Mouse (Mus musculus) small intestine, adult 2 months (tissue): ENCODE data around the gene Ptprm. TPM values are rescaled to one million over a fixed set of nuclear protein-coding genes. Genes with fewer than 3 reads are reported as not detected.
A peak's percentile ranks its signal among the peaks of the same experiment; 100 is the strongest.

Experiments
- H3K27ac ChIP-seq: fragments of 200-500 bp; 2 replicates; pipeline ENCODE4 v1.5.1; 2012; ENCODE audit warnings: low read depth, low read length, control low read depth, inconsistent platforms; ENCODE audit not compliant: insufficient read depth
- H3K27me3 ChIP-seq: fragments of 200-500 bp; 2 replicates; pipeline ENCODE4 v1.6.1; 2012; ENCODE audit warnings: mild to moderate bottlenecking, moderate library complexity, low read length, inconsistent platforms; ENCODE audit not compliant: control insufficient read depth, insufficient read depth
- H3K36me3 ChIP-seq: fragments of 200-500 bp; 2 replicates; pipeline ENCODE4 v1.6.1; 2012; ENCODE audit warnings: mild to moderate bottlenecking, low read length, control low read depth, inconsistent platforms; ENCODE audit not compliant: control insufficient read depth, insufficient read depth
- H3K4me1 ChIP-seq: fragments of 200-500 bp; 2 replicates; pipeline ENCODE4 v1.6.1; 2012; ENCODE audit warnings: low read length, inconsistent platforms, mixed read lengths; ENCODE audit not compliant: control insufficient read depth, insufficient read depth, insufficient read length
- H3K4me3 ChIP-seq: fragments of 200-500 bp; 2 replicates; pipeline ENCODE4 v1.5.1; 2012; ENCODE audit warnings: low read depth, mild to moderate bottlenecking, control low read depth, inconsistent platforms, low read length, moderate library complexity
- CTCF ChIP-seq: fragments of 200-500 bp; IDR thresholded peaks from 2 replicates; pipeline ENCODE4 v1.5.1; 2012; ENCODE audit warnings: low read depth, mild to moderate bottlenecking, control low read depth, inconsistent platforms, low read length, moderate library complexity, mixed read lengths; ENCODE audit not compliant: insufficient replicate concordance, insufficient read length; ENCODE audit errors: extremely low read depth
- POLR2A ChIP-seq: fragments of 200-500 bp; IDR thresholded peaks from 2 replicates; pipeline ENCODE4 v1.6.1; 2012; ENCODE audit warnings: low read depth, mild to moderate bottlenecking, control low read depth, inconsistent platforms, low read length, moderate library complexity
- WGBS: fragments of 180-500 bp; shearing (Covaris S2); methylation state at CpG from one replicate; pipeline ENCODE4 v1.1.7; 2018; 5-methylcytosine and 5-hydroxymethylcytosine counted together
- polyA plus RNA-seq: library from polyadenylated mRNA; depleted of rRNA; stranded (reverse); fragments of >200 nt; gene quantifications from 2 replicates; pipeline ENCODE4 v1.2.3, GENCODE M21; 2012

Ptprm gene
- polyA plus RNA-seq, 1 experiment, result 3.8 TPM

- H3K27me3 ChIP-seq, result no peaks in the 10 kb centered on the region
- peaks cover 3% of the 10 kb centered on the region; the same call in 1 of the 2 replicates for H3K4me1 ChIP-seq
- WGBS, result 25% methylated on average over 2 of the region's 2 CpGs
- H3K27ac ChIP-seq, result no peak overlapping the region
- no peaks in the 10 kb centered on the region for H3K36me3 ChIP-seq
- TF ChIP-seq POLR2A (no peak), CTCF (no peak)
- H3K4me3 ChIP-seq, result no peak overlapping the region
Observed at GRCm38 (mm10) chr17:66882304-66882703, 472.0 kb downstream of the Ptprm start.

- WGBS, result 49% methylated on average over 9 of the region's 9 CpGs
- H3K36me3 ChIP-seq, result no peaks in the 10 kb centered on the region
- TF ChIP-seq CTCF (no peak), POLR2A (no peak)
- H3K27ac ChIP-seq, result peak overlapping the region; percentile 76
- no peaks in the 10 kb centered on the region for H3K27me3 ChIP-seq
- no peak overlapping the region for H3K4me3 ChIP-seq
- peaks cover 3% of the 10 kb centered on the region; the same call in 1 of the 2 replicates for H3K4me1 ChIP-seq
Observed at GRCm38 (mm10) chr17:66880969-66881701, 473.1 kb downstream of the Ptprm start.

- no peak overlapping the region for H3K4me3 ChIP-seq
- TF ChIP-seq POLR2A (no peak), CTCF (no peak)
- WGBS, result 74% methylated on average over 2 of the region's 2 CpGs
Observed at GRCm38 (mm10) chr17:66879151-66879550, 475.1 kb downstream of the Ptprm start.

GRCm38 (mm10) chr17:66877582-66877981 lies 476.7 kb downstream of the Ptprm start:
- WGBS, result 59% methylated on average over 6 of the region's 6 CpGs

More at GRCm38 (mm10) chr17:66879151-66879550, 475.1 kb downstream of the Ptprm start:
- Histone ChIP-seq H3K4me1 (peaks cover 3% of the 10 kb centered on the region; the same call in 1 of the 2 replicates), H3K27me3 (no peaks in the 10 kb centered on the region), H3K27ac (no peak overlapping the region), H3K36me3 (no peaks in the 10 kb centered on the region)

GRCm38 (mm10) chr17:66874810-66875209 lies 479.4 kb downstream of the Ptprm start:
- H3K27me3 ChIP-seq, result no peaks in the 10 kb centered on the region
- TF ChIP-seq POLR2A, result no peak
- no peak for TF ChIP-seq CTCF
- H3K4me3 ChIP-seq, result no peak overlapping the region
- WGBS, result 90% methylated on average over 11 of the region's 11 CpGs
- H3K36me3 ChIP-seq, result no peaks in the 10 kb centered on the region
- no peaks in the 10 kb centered on the region for H3K4me1 ChIP-seq
- no peak overlapping the region for H3K27ac ChIP-seq

More at GRCm38 (mm10) chr17:66877582-66877981, 476.7 kb downstream of the Ptprm start:
- Histone ChIP-seq H3K4me1 (peaks cover 3% of the 10 kb centered on the region; the same call in 1 of the 2 replicates), H3K36me3 (no peaks in the 10 kb centered on the region), H3K4me3 (no peak overlapping the region), H3K27ac (no peak overlapping the region), H3K27me3 (no peaks in the 10 kb centered on the region)
- TF ChIP-seq POLR2A, result no peak
- no peak for TF ChIP-seq CTCF

- Histone ChIP-seq H3K27me3 (no peaks in the 10 kb centered on the region), H3K4me1 (no peaks in the 10 kb centered on the region), H3K4me3 (no peak overlapping the region), H3K27ac (no peak overlapping the region), H3K36me3 (no peaks in the 10 kb centered on the region)
- WGBS, result 80% methylated on average over 4 of the region's 4 CpGs
- TF ChIP-seq POLR2A (no peak), CTCF (no peak)
Observed at GRCm38 (mm10) chr17:66871396-66871795, 482.9 kb downstream of the Ptprm start.

GRCm38 (mm10) chr17:66869581-66870002 lies 484.7 kb downstream of the Ptprm start:
- Histone ChIP-seq H3K4me1 (no peaks in the 10 kb centered on the region), H3K27ac (no peak overlapping the region), H3K27me3 (no peaks in the 10 kb centered on the region), H3K4me3 (no peak overlapping the region), H3K36me3 (no peaks in the 10 kb centered on the region)
- TF ChIP-seq POLR2A (no peak), CTCF (no peak)
- 92% methylated on average over 13 of the region's 13 CpGs for WGBS
